Mouse (Mus musculus) heart, postnatal 0 days (tissue): ENCODE measurements around the gene Cachd1.

ENCODE experiments used
- CTCF ChIP-seq: IDR thresholded peaks from 2 replicates; pipeline ENCODE4 v1.5.1; 2016; ENCODE audit warnings: antibody characterized with exemption, control low read depth, low read depth
- EP300 ChIP-seq: IDR thresholded peaks from 2 replicates; pipeline ENCODE4 v1.6.1; 2016; ENCODE audit warnings: antibody characterized with exemption, low read depth

- TF ChIP-seq CTCF: no peak
- TF ChIP-seq EP300: no peak; the same call in 1 of the 2 replicates
These were observed 138.6 kb downstream of the Cachd1 start for GRCm38 (mm10) chr4:100915093-100915492.
